22 mouse cellular contexts compared by ENCODE assay signal in genomic region chr2:125061451-125061850, GRCm38 (mm10). TPM values are rescaled to one million over a fixed set of nuclear protein-coding genes. Genes with fewer than 3 reads are reported as not detected.
"Had no signal": no experiment of that assay in that cellular context is flagged by ENCODE, and none has a peak within 500 bp of the region (broad histone marks: within the 10 kb centered on the region; RNA-seq: fewer than 3 reads in every experiment).

No protein-coding gene starts in this region.

- H3K9ac ChIP-seq: liver, embryonic 12.5 days; liver, embryonic 14.5 days; lung, embryonic 14.5 days; midbrain, embryonic 12.5 days; neural tube, embryonic 13.5 days; neural tube, embryonic 15.5 days had no signal

- H3K4me1 ChIP-seq: midbrain, embryonic 10.5 days had no signal

- H3K27ac ChIP-seq: liver, embryonic 12.5 days; liver, embryonic 14.5 days; midbrain, embryonic 10.5 days; midbrain, embryonic 12.5 days; neural tube, embryonic 13.5 days; neural tube, embryonic 15.5 days had no signal

- H3K4me3 ChIP-seq: liver, embryonic 12.5 days; midbrain, embryonic 10.5 days; midbrain, embryonic 12.5 days; myocyte; neural tube, embryonic 13.5 days; neural tube, embryonic 15.5 days had no signal

- H3K27me3 ChIP-seq: liver, embryonic 12.5 days; midbrain, embryonic 12.5 days; neural tube, embryonic 13.5 days; neural tube, embryonic 15.5 days had no signal

- H3K9me3 ChIP-seq: liver, embryonic 12.5 days; midbrain, embryonic 10.5 days; midbrain, embryonic 12.5 days; neural tube, embryonic 13.5 days; neural tube, embryonic 15.5 days had no signal

- H3K4me2 ChIP-seq: liver, embryonic 12.5 days; lung, embryonic 14.5 days; midbrain, embryonic 12.5 days; neural tube, embryonic 13.5 days; neural tube, embryonic 15.5 days had no signal

- ATAC-seq: liver, embryonic 12.5 days; midbrain, embryonic 16.5 days had no signal

- DNase-seq: lung, adult 18-20 months; lung, embryonic 14.5 days; lung, postnatal 10 days; lung, postnatal 4 days; midbrain, embryonic 14.5 days; retina, postnatal 1 day; right cerebral cortex, adult 18-20 months; right cerebral cortex, postnatal 25 days; right cerebral cortex, postnatal 4 days; spleen, adult 18-20 months; thymus, adult 2 months; thymus, postnatal 25 days; thymus, postnatal 4 days had no signal

- H3K36me3 ChIP-seq: liver, embryonic 12.5 days; midbrain, embryonic 10.5 days; midbrain, embryonic 12.5 days; neural tube, embryonic 13.5 days; neural tube, embryonic 15.5 days had no signal

RNA-seq across cellular contexts. Expression of gene Slc24a5, which starts 6.5 kb away (rescaled TPM):
- polyA plus RNA-seq: small intestine, adult 2 months; thymus, adult 2 months had no signal
